Mouse (Mus musculus) C2C12 (cell line): Measurements from ENCODE around the gene Serinc5.

Experiments used
- CTCF ChIP-seq: IDR thresholded peaks from one replicate; pipeline ENCODE4 v1.5.1; 2011; ENCODE audit not compliant: control insufficient read depth, insufficient read depth, insufficient read length
- MAX ChIP-seq: IDR thresholded peaks from one replicate; pipeline ENCODE4 v1.6.1; 2011; ENCODE audit warnings: mild to moderate bottlenecking, control low read depth
- MYOD1 ChIP-seq: IDR thresholded peaks from one replicate; pipeline ENCODE4 v1.6.1; 2011; ENCODE audit warnings: low read depth; ENCODE audit not compliant: control insufficient read depth, insufficient read length

- TF ChIP-seq CTCF (no peak), MAX (no peak), MYOD1 (no peak)
These were observed 40.1 kb downstream of the Serinc5 start for GRCm38 (mm10) chr13:92650956-92651355.
